Mouse (Mus musculus): ENCODE measurements around the gene Eif4g3.

Eif4g3 gene

GRCm38 (mm10) chr4:138216200-138216890 is 223.5 kb downstream of the Eif4g3 start, which contains the start of gene Hp1bp3:
Gene Hp1bp3, plus strand, starts transcription at chr4:138216296.
- Histone ChIP-seq H3K27me3 (ENCODE audit: insufficient read depth, low read length) (no peaks in the 10 kb centered on the region), H3K4me3 (replicated peaks; ENCODE audit: low read length) (peak within 1 kb of the TSS; percentile 96), H3K9me3 (ENCODE audit: low read length) (no peaks in the 10 kb centered on the region), H3K36me3 (ENCODE audit: insufficient read depth, low read length) (peaks cover 16% of the 10 kb centered on the region; the same call in 1 of the 2 replicates), H3K4me1 (replicated peaks; ENCODE audit: low read depth, low read length) (peaks cover 47% of the 10 kb centered on the region)
- TF ChIP-seq NANOG (IDR thresholded peaks at IDR 0.05; ENCODE audit: borderline replicate concordance, low read length) (no peak), CTCF (conservative IDR thresholded peaks at IDR 0.05; ENCODE audit: low read length) (no peak), POU5F1 (IDR thresholded peaks at IDR 0.05; ENCODE audit: borderline replicate concordance, low read length) (no peak)

- Histone ChIP-seq H3K36me3 (ENCODE audit: insufficient read depth, low read length) (peaks cover 17% of the 10 kb centered on the region), H3K4me1 (replicated peaks; ENCODE audit: low read depth, low read length) (peaks cover 52% of the 10 kb centered on the region), H3K9me3 (ENCODE audit: low read length) (no peaks in the 10 kb centered on the region), H3K4me3 (replicated peaks; ENCODE audit: low read length) (peak overlapping the region; percentile 96), H3K27me3 (ENCODE audit: insufficient read depth, low read length) (no peaks in the 10 kb centered on the region)
- TF ChIP-seq POU5F1 (IDR thresholded peaks at IDR 0.05; ENCODE audit: borderline replicate concordance, low read length) (no peak), CTCF (conservative IDR thresholded peaks at IDR 0.05; ENCODE audit: low read length) (no peak), NANOG (IDR thresholded peaks at IDR 0.05; ENCODE audit: borderline replicate concordance, low read length) (no peak)
Observed at GRCm38 (mm10) chr4:138216891-138217392, 224.1 kb downstream of the Eif4g3 start.

GRCm38 (mm10) chr4:138217441-138217840 is 224.6 kb downstream of the Eif4g3 start:
- TF ChIP-seq POU5F1 (IDR thresholded peaks at IDR 0.05; ENCODE audit: borderline replicate concordance, low read length): no peak
- TF ChIP-seq NANOG (IDR thresholded peaks at IDR 0.05; ENCODE audit: borderline replicate concordance, low read length): no peak
- no peak for TF ChIP-seq CTCF (conservative IDR thresholded peaks at IDR 0.05; ENCODE audit: low read length)
- Histone ChIP-seq H3K4me3 (replicated peaks; ENCODE audit: low read length) (peak overlapping the region; percentile 96), H3K27me3 (ENCODE audit: insufficient read depth, low read length) (no peaks in the 10 kb centered on the region), H3K4me1 (replicated peaks; ENCODE audit: low read depth, low read length) (peaks cover 57% of the 10 kb centered on the region), H3K36me3 (ENCODE audit: insufficient read depth, low read length) (peaks cover 22% of the 10 kb centered on the region), H3K9me3 (ENCODE audit: low read length) (no peaks in the 10 kb centered on the region)

GRCm38 (mm10) chr4:138217951-138218685 is 225.3 kb downstream of the Eif4g3 start:
- TF ChIP-seq CTCF (conservative IDR thresholded peaks at IDR 0.05; ENCODE audit: low read length) (no peak), POU5F1 (IDR thresholded peaks at IDR 0.05; ENCODE audit: borderline replicate concordance, low read length) (no peak), NANOG (IDR thresholded peaks at IDR 0.05; ENCODE audit: borderline replicate concordance, low read length) (no peak)
- Histone ChIP-seq H3K4me3 (replicated peaks; ENCODE audit: low read length) (peak overlapping the region; percentile 96), H3K9me3 (ENCODE audit: low read length) (no peaks in the 10 kb centered on the region), H3K27me3 (ENCODE audit: insufficient read depth, low read length) (no peaks in the 10 kb centered on the region), H3K36me3 (ENCODE audit: insufficient read depth, low read length) (peaks cover 28% of the 10 kb centered on the region), H3K4me1 (replicated peaks; ENCODE audit: low read depth, low read length) (peaks cover 64% of the 10 kb centered on the region)

GRCm38 (mm10) chr4:138219331-138219730 is 226.5 kb downstream of the Eif4g3 start:
- Histone ChIP-seq H3K4me1 (replicated peaks; ENCODE audit: low read depth, low read length) (peaks cover 69% of the 10 kb centered on the region), H3K9me3 (ENCODE audit: low read length) (no peaks in the 10 kb centered on the region), H3K27me3 (ENCODE audit: insufficient read depth, low read length) (no peaks in the 10 kb centered on the region), H3K36me3 (ENCODE audit: insufficient read depth, low read length) (peaks cover 39% of the 10 kb centered on the region), H3K4me3 (replicated peaks; ENCODE audit: low read length) (peak overlapping the region; percentile 26; the same call in 1 of the 2 replicates)
- TF ChIP-seq POU5F1 (IDR thresholded peaks at IDR 0.05; ENCODE audit: borderline replicate concordance, low read length): no peak
- TF ChIP-seq CTCF (conservative IDR thresholded peaks at IDR 0.05; ENCODE audit: low read length): no peak
- TF ChIP-seq NANOG (IDR thresholded peaks at IDR 0.05; ENCODE audit: borderline replicate concordance, low read length): no peak

GRCm38 (mm10) chr4:138220761-138221160 is 227.9 kb downstream of the Eif4g3 start:
- H3K4me1 ChIP-seq (replicated peaks; ENCODE audit: low read depth, low read length): peaks cover 62% of the 10 kb centered on the region
- H3K4me3 ChIP-seq (replicated peaks; ENCODE audit: low read length): no peak overlapping the region
- no peaks in the 10 kb centered on the region for H3K9me3 ChIP-seq (ENCODE audit: low read length)
- TF ChIP-seq CTCF (conservative IDR thresholded peaks at IDR 0.05; ENCODE audit: low read length): no peak
- H3K27me3 ChIP-seq (ENCODE audit: insufficient read depth, low read length): no peaks in the 10 kb centered on the region
- peaks cover 53% of the 10 kb centered on the region for H3K36me3 ChIP-seq (ENCODE audit: insufficient read depth, low read length)

- TF ChIP-seq POU5F1 (IDR thresholded peaks at IDR 0.05; ENCODE audit: borderline replicate concordance, low read length) (no peak), CTCF (conservative IDR thresholded peaks at IDR 0.05; ENCODE audit: low read length) (no peak), NANOG (IDR thresholded peaks at IDR 0.05; ENCODE audit: borderline replicate concordance, low read length) (no peak)
- H3K4me3 ChIP-seq (replicated peaks; ENCODE audit: low read length): no peak overlapping the region
- no peaks in the 10 kb centered on the region for H3K27me3 ChIP-seq (ENCODE audit: insufficient read depth, low read length)
- H3K4me1 ChIP-seq (replicated peaks; ENCODE audit: low read depth, low read length): peaks cover 59% of the 10 kb centered on the region
- H3K36me3 ChIP-seq (ENCODE audit: insufficient read depth, low read length): peaks cover 59% of the 10 kb centered on the region
- no peaks in the 10 kb centered on the region for H3K9me3 ChIP-seq (ENCODE audit: low read length)
Observed at GRCm38 (mm10) chr4:138221406-138221805, 228.6 kb downstream of the Eif4g3 start.

GRCm38 (mm10) chr4:138222396-138222795 is 229.6 kb downstream of the Eif4g3 start:
- Histone ChIP-seq H3K9me3 (ENCODE audit: low read length) (no peaks in the 10 kb centered on the region), H3K36me3 (ENCODE audit: insufficient read depth, low read length) (peaks cover 68% of the 10 kb centered on the region), H3K27me3 (ENCODE audit: insufficient read depth, low read length) (no peaks in the 10 kb centered on the region), H3K4me3 (replicated peaks; ENCODE audit: low read length) (no peak overlapping the region), H3K4me1 (replicated peaks; ENCODE audit: low read depth, low read length) (peaks cover 59% of the 10 kb centered on the region)
- no peak for TF ChIP-seq CTCF (conservative IDR thresholded peaks at IDR 0.05; ENCODE audit: low read length)
